Mouse (Mus musculus) urinary bladder, adult 18-20 months (tissue): Measurements from ENCODE around the gene Stat2.

ENCODE experiments used
- DNase-seq, 2 experiments: peaks; one replicate each; pipeline ENCODE4 v3.0.0; 2022; ENCODE audit warnings: low spot score in 2 of 2, mixed read lengths in 2 of 2

The Stat2 gene

DNA sequence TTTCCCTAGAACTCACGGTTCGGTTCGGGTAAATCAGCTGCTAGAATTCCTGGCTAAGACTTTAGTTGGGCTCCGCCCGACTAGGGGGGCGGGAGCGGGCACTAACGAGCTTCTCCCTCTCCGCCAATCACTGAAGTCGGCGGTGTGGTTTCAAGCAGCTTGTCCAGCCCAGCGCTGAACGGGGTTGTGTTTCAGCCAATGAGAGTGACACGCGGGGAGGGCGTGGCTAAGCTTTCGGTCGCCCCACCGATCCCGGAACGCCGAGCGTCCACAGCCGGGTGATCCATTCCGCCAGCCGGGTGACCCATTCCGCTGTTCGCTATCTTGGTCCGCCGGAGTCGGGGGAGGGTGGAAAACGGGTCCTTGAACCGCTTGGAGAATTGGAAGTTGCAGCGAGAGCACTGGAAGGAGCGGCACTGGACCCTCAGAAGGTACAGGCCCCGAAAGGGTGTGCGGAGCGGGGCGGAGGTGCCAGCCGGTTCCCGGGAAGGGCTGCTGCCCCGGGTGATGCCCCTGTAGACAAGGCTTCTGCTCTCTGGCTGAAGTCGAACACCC is at the start of gene Stat2:
Gene Stat2, plus strand, starts transcription at position 273 of the 555 bp plus-strand sequence.
- peak; percentile 90 to 97 for DNase-seq

- DNase-seq, result no peak
These were observed 48.6 kb upstream of the Stat2 start for GRCm38 (mm10) chr10:128221533-128222286.

DNA sequence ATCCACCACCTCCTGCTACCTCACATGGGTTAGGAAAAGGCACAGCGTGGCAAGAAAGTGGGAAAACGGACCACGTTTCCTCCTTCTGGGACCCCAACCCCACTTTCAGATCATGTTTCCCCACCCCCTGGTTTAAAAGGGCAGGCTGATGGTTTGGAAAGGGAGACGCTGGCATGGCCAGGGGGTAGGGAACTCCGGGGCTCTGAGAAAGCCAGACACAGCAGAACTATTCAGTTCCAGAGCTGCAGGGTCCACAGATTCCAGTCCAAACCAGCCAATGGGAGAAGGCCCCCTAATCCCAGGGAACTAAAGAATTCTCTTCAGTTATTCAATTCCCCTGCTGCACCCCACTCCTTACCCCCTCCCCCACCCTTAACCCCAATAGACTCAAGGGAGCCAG is 45.3 kb upstream of the Stat2 start:
- DNase-seq, result no peak

GRCm38 (mm10) chr10:128225538-128225937 is 44.8 kb upstream of the Stat2 start, which contains the start of gene Mip:
TSS of gene Mip (plus strand) at chr10:128225838.
- no peak for DNase-seq

- DNase-seq, result no peak
These were observed 42.8 kb upstream of the Stat2 start for GRCm38 (mm10) chr10:128227592-128227991.

- no peak for DNase-seq
These were observed 42.4 kb upstream of the Stat2 start for GRCm38 (mm10) chr10:128228009-128228408.

DNA sequence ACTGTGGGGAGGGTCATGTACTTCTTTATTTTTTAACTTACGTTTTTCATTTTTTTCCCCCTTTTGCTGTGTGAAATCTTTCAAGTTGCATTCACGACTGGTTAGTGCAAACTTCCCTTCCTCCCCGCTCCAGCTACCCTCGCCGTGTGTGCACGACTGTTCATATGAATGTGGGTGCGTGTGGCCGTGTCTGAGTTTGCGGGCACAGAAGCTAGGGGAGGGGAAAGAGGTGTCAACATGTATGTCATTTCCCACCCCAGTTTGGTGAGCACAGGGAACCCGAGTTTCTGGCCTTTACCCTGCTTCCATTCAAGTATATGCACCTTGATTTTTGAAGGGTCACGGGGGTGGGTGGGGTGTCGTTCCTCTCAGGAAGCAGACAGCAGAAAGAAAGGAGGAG is 39.8 kb upstream of the Stat2 start:
- DNase-seq, result no peak

DNA sequence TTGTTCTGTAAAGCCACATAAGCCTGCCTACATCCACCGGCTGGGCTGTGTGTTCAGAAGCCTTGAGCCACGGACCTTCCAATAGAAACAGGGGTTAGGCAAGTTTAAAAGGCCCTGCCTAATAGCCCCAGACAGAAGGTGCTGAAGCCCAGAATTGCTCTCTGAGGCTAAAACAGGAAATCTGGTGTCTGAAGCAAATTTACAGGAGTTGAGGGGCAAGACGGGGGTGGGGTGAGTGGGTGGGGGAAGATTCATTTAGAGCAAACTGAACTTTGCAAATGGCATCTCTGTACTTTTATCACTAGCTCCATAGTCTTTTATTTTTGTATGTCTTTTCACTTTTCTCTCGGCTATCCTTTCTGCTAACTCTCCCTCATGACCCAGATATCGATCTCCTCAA is 39.2 kb upstream of the Stat2 start:
- DNase-seq, result no peak

- peak; percentile 69 to 95 for DNase-seq
These were observed 38.5 kb upstream of the Stat2 start, which contains the start of gene Timeless for GRCm38 (mm10) chr10:128231697-128232419. TSS of gene Timeless (plus strand) at chr10:128232065.

DNA sequence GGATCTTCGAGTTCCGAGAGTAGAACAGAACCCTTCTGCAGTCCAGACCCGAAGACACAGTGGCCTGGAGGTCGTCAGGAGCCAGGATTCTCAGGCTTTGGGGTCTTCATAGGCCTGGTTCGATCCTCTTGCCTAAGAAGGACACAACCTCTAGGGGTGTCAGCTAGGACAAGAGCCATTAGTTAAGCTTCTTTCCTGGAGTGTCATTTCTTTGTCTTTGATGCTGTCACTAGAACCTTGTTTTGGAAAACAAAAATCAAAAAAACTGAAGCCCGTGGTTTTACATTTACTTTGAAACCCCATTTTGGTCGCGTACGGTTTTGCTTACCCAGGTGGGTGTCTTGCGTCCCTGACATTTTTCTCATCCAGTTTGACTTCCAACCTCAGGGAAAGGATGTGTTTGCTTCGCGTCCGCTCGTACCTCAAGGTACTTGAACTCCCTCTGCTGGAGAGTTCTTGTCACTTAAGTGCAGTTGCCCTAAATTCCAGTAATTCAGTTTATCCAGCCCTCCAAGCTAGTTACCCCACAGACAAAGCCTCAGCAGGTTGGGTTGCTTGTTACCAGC is 37.9 kb upstream of the Stat2 start:
- peak; percentile 19 to 37 for DNase-seq

DNA sequence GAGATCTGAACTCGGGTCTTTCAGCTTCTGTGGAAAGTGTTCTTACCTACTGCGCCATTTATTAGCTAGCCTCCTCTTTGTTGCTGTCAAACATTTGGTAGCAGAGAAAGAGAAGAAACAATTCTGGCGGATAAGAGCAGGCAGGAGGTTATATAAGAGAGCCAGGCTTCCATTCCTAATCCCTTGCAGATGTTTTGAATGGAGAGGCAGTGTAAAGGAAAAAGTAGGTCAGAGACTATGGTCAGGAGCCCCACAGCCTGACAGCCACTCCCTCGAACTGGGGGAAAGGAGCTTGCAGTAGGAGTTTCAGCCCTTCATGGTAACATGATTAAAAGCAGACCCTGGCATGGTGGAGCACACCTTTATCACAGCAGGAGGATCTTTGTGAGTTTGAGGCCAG is 34.0 kb upstream of the Stat2 start:
- no peak for DNase-seq

DNA sequence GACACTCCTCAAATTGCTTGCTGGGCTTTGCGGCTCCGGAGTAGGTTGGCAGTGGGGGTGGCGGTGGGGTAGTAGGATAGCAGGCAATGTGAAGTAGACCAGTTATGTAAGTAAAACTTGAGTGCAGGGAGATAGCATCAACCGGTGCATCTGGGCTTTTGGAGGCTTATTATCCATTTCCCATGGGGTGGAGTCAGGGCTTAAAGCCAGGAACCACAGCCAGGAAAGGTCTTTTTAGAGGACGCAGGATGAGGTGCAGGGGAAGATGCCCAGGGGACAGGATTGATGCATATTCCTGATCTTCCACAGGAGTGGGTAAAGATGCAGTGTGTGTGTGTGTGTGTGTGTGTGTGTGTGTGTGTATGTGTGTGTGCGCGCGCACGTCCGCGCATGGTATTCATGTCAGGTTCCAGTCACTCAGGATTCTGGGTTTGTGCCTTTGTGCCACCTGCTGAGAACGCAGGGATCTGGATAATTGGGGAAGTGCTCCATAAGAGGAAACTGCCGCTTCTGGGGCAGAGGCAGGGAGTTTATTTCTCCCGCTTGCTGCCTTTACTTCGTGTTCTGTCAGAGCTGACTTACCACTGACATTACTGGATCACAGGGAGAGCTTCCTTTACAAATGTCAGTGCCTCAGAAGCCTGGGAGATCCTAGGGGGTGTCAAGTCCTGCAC is 32.4 kb upstream of the Stat2 start:
- no peak for DNase-seq

- DNase-seq, result no peak
These were observed 31.2 kb upstream of the Stat2 start for GRCm38 (mm10) chr10:128239140-128239539.

GRCm38 (mm10) chr10:128240131-128240530 is 30.2 kb upstream of the Stat2 start:
- no peak for DNase-seq

- DNase-seq, result no peak
These were observed 27.1 kb upstream of the Stat2 start for GRCm38 (mm10) chr10:128243252-128243651.

GRCm38 (mm10) chr10:128244121-128244520 is 26.2 kb upstream of the Stat2 start:
- DNase-seq, result no peak

GRCm38 (mm10) chr10:128247020-128247732 is 23.2 kb upstream of the Stat2 start:
- no peak for DNase-seq

- no peak for DNase-seq
These were observed 19.8 kb upstream of the Stat2 start for GRCm38 (mm10) chr10:128250565-128250964.

- DNase-seq, result no peak
These were observed 16.6 kb upstream of the Stat2 start, which contains the start of gene Apon for GRCm38 (mm10) chr10:128253677-128254255. TSS of gene Apon (plus strand) at chr10:128254096.

GRCm38 (mm10) chr10:128255925-128256324 is 14.4 kb upstream of the Stat2 start:
- no peak for DNase-seq

DNA sequence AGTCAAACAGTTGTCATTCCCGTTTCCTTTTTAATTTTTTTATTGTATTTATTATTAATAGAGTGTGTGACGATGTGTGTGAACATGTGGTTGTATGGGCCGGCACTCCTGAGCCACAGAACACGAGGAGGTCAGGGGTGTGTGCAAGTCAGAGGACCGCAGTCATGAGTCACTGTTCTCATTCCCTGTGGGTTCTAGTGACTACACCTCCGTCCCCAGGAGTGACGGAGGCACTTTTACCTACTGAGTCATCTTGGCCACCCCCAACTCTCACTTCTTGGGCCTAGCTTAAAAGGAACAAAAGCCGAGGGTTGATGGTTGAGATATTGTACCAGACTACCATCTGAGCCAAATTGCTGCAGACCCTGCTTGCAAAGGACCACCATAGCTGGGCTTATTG is 14.0 kb upstream of the Stat2 start:
- no peak for DNase-seq
